In the genomic region with DNA sequence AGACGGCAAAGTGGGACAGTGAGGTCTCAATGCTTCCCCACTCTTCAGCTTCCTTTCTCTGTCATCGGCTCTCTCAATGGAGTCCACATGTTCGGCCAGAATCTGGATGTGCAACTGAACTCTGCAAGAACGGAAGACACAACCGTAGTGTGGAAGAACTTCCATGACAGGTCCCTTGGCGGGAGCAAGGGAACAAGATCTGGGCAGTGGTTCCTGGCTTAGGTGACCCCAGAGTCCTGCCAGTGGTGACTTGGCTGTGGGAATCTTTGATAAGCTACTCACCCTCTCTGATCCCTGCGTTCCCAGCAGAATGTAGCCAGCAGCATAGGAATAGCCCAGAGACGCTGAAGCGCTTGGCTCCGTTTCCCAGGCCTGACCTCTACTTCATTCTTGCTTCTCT, we compare ENCODE assay signal across 8 mouse cellular contexts. TPM values are rescaled to one million over a fixed set of nuclear protein-coding genes. Genes with fewer than 3 reads are reported as not detected.
DNase-seq lines count a peak whose midpoint lies in the region; ATAC-seq and TF ChIP-seq lines count a peak whose summit lies in the region.

No protein-coding gene starts in this region.

- H3K4me1 ChIP-seq in embryonic facial prominence, embryonic 11.5 days (ENCODE audit: control insufficient read depth, insufficient read depth, low read length) = peaks cover 4% of the 10 kb centered on the region; the same call in 1 of the 2 replicates
- peaks cover 44% of the 10 kb centered on the region for H3K4me1 ChIP-seq in hindbrain, embryonic 14.5 days (replicated peaks; ENCODE audit: control insufficient read depth, insufficient read depth, low read length)
- peaks cover 23% of the 10 kb centered on the region for H3K4me1 ChIP-seq in midbrain, postnatal 0 days (ENCODE audit: insufficient read depth, low read length)

- TF ChIP-seq CTCF in midbrain, postnatal 0 days (IDR thresholded peaks at IDR 0.05) = no peak

- H3K4me2 ChIP-seq in embryonic facial prominence, embryonic 11.5 days (ENCODE audit: low read depth, low read length) = peak overlapping the region; percentile 59
- peak overlapping the region; percentile 61 for H3K4me2 ChIP-seq in hindbrain, embryonic 14.5 days (replicated peaks)
- peak overlapping the region; percentile 70 for H3K4me2 ChIP-seq in midbrain, postnatal 0 days (ENCODE audit: low read depth, low read length, poor library complexity, severe bottlenecking)

- H3K9me3 ChIP-seq in embryonic facial prominence, embryonic 11.5 days (replicated peaks; ENCODE audit: control insufficient read depth, low read length) = no peaks in the 10 kb centered on the region
- H3K9me3 ChIP-seq in hindbrain, embryonic 14.5 days (ENCODE audit: control insufficient read depth, low read length) = no peaks in the 10 kb centered on the region
- H3K9me3 ChIP-seq in midbrain, postnatal 0 days (ENCODE audit: low read length) = no peaks in the 10 kb centered on the region

- no peak for ATAC-seq in embryonic facial prominence, embryonic 11.5 days (replicated peaks; ENCODE audit: insufficient number of reproducible peaks, low FRiP score, low TSS enrichment, low read depth)
- no peak for ATAC-seq in hindbrain, embryonic 14.5 days (ENCODE audit: low FRiP score)
- ATAC-seq in midbrain, postnatal 0 days (ENCODE audit: low FRiP score) = no peak

- peak overlapping the region; percentile 72 for H3K9ac ChIP-seq in embryonic facial prominence, embryonic 11.5 days (replicated peaks; ENCODE audit: low read length)
- H3K9ac ChIP-seq in hindbrain, embryonic 14.5 days = peak overlapping the region; percentile 64
- H3K9ac ChIP-seq in midbrain, postnatal 0 days (replicated peaks; ENCODE audit: low read length, poor library complexity, severe bottlenecking) = peak overlapping the region; percentile 81

- DNase-seq in layer of hippocampus, adult 11-12 months (ENCODE audit: low spot score) = peak; percentile 26
- DNase-seq in layer of hippocampus, adult 18-20 months (ENCODE audit: low spot score in 2 of 2) = no peak
- peak; percentile 17 for DNase-seq in embryonic facial prominence, embryonic 11.5 days (ENCODE audit: low spot score)
- DNase-seq in hindbrain, embryonic 14.5 days (ENCODE audit: low spot score) = no peak
- DNase-seq in midbrain, postnatal 0 days (ENCODE audit: low spot score) = no peak
- no peak for DNase-seq in left cerebral cortex, postnatal 14 days (ENCODE audit: low spot score in 2 of 2)
- no peak for DNase-seq in right cerebral cortex, postnatal 36 days (ENCODE audit: low spot score in 2 of 2)
- DNase-seq in kidney, postnatal 14 days = no peak

- intact Hi-C loops in left cerebral cortex, postnatal 14 days (cut with DNase I) = no loop called here

- H3K27me3 ChIP-seq in embryonic facial prominence, embryonic 11.5 days (ENCODE audit: control insufficient read depth, insufficient read depth, low read length) = no peaks in the 10 kb centered on the region
- H3K27me3 ChIP-seq in hindbrain, embryonic 14.5 days (ENCODE audit: control insufficient read depth, insufficient read depth, low read length) = no peaks in the 10 kb centered on the region
- no peaks in the 10 kb centered on the region for H3K27me3 ChIP-seq in midbrain, postnatal 0 days (ENCODE audit: insufficient read depth, low read length)

- WGBS in embryonic facial prominence, embryonic 11.5 days = 37% methylated on average over 10 of the region's 10 CpGs
- 31% methylated on average over 10 of the region's 10 CpGs for WGBS in hindbrain, embryonic 14.5 days
- 18% methylated on average over 10 of the region's 10 CpGs for WGBS in midbrain, postnatal 0 days

- 0 out of 2 replicates have a peak overlapping the region, but pooled peaks have one; percentile 63 for H3K27ac ChIP-seq in embryonic facial prominence, embryonic 11.5 days (replicated peaks; ENCODE audit: low read depth, low read length)
- H3K27ac ChIP-seq in hindbrain, embryonic 14.5 days = peak overlapping the region; percentile 91
- H3K27ac ChIP-seq in midbrain, postnatal 0 days (ENCODE audit: low read depth, low read length) = peak overlapping the region; percentile 91

- no peaks in the 10 kb centered on the region; the same call in 1 of the 2 replicates for H3K36me3 ChIP-seq in embryonic facial prominence, embryonic 11.5 days (replicated peaks; ENCODE audit: control insufficient read depth, insufficient read depth, low read depth, low read length)
- peaks cover 25% of the 10 kb centered on the region for H3K36me3 ChIP-seq in hindbrain, embryonic 14.5 days (replicated peaks; ENCODE audit: control insufficient read depth, insufficient read depth)
- peaks cover 19% of the 10 kb centered on the region for H3K36me3 ChIP-seq in midbrain, postnatal 0 days (ENCODE audit: insufficient read depth, low read length)

- H3K4me3 ChIP-seq in embryonic facial prominence, embryonic 11.5 days (ENCODE audit: low read depth, low read length) = peak overlapping the region; percentile 38
- peak overlapping the region; percentile 51 for H3K4me3 ChIP-seq in hindbrain, embryonic 14.5 days (replicated peaks; ENCODE audit: low read length)
- peak overlapping the region; percentile 57 for H3K4me3 ChIP-seq in midbrain, postnatal 0 days (ENCODE audit: low read depth, low read length)

RNA-seq across cellular contexts. Expression of gene Fuz, which starts 0.6 kb away (rescaled TPM):
- total RNA-seq in layer of hippocampus, adult 18-20 months (2021) = 10 to 100 TPM; 23.4 to 24.5 TPM
- 11.8 and 13.2 TPM in 2 replicates for polyA plus RNA-seq in embryonic facial prominence, embryonic 11.5 days (2014; fragmentation: Nextera tagmentation; extraction: Ambion mirVana)
- 15.9 and 16.0 TPM in 2 replicates for polyA plus RNA-seq in hindbrain, embryonic 14.5 days (2014; fragmentation: Nextera tagmentation; extraction: Ambion mirVana)
- 18.5 and 22.4 TPM in 2 replicates for total RNA-seq in midbrain, postnatal 0 days (2014; rRNA removed)
- polyA plus RNA-seq in midbrain, postnatal 0 days (2015; fragmentation: Nextera tagmentation; extraction: Ambion mirVana) = 14.8 and 15.4 TPM in 2 replicates
- total RNA-seq in left cerebral cortex, postnatal 14 days (2021) = 10 to 100 TPM; 20.4 to 22.9 TPM

RNA-seq across cellular contexts. Expression of gene Med25, which starts 4.0 kb away (rescaled TPM):
- 100 to 1,000 TPM in 1 of 2 experiments, 10 to 100 TPM in 1; 96.8 to 101 TPM for total RNA-seq in layer of hippocampus, adult 18-20 months (2021)
- 44.5 and 50.3 TPM in 2 replicates for polyA plus RNA-seq in embryonic facial prominence, embryonic 11.5 days (2014; fragmentation: Nextera tagmentation; extraction: Ambion mirVana)
- polyA plus RNA-seq in hindbrain, embryonic 14.5 days (2014; fragmentation: Nextera tagmentation; extraction: Ambion mirVana) = 87.5 and 90.6 TPM in 2 replicates
- 153 and 182 TPM in 2 replicates for total RNA-seq in midbrain, postnatal 0 days (2014; rRNA removed)
- polyA plus RNA-seq in midbrain, postnatal 0 days (2015; fragmentation: Nextera tagmentation; extraction: Ambion mirVana) = 150 and 154 TPM in 2 replicates
- total RNA-seq in left cerebral cortex, postnatal 14 days (2021) = 100 to 1,000 TPM in 1 of 2 experiments, 10 to 100 TPM in 1; 92.5 to 103 TPM

RNA-seq across cellular contexts. Expression of gene Ptov1, which starts 26.9 kb away (rescaled TPM):
- 100 to 1,000 TPM; 341 to 350 TPM for total RNA-seq in layer of hippocampus, adult 18-20 months (2021)
- 350 and 370 TPM in 2 replicates for polyA plus RNA-seq in embryonic facial prominence, embryonic 11.5 days (2014; fragmentation: Nextera tagmentation; extraction: Ambion mirVana)
- polyA plus RNA-seq in hindbrain, embryonic 14.5 days (2014; fragmentation: Nextera tagmentation; extraction: Ambion mirVana) = 430 and 454 TPM in 2 replicates
- 484 and 500 TPM in 2 replicates for total RNA-seq in midbrain, postnatal 0 days (2014; rRNA removed)
- 430 and 439 TPM in 2 replicates for polyA plus RNA-seq in midbrain, postnatal 0 days (2015; fragmentation: Nextera tagmentation; extraction: Ambion mirVana)
- 100 to 1,000 TPM; 263 to 271 TPM for total RNA-seq in left cerebral cortex, postnatal 14 days (2021)

RNA-seq across cellular contexts. Expression of gene Ap2a1, which starts 32.8 kb away (rescaled TPM):
- total RNA-seq in layer of hippocampus, adult 18-20 months (2021) = 100 to 1,000 TPM; 288 to 294 TPM
- 70.1 and 70.3 TPM in 2 replicates for polyA plus RNA-seq in embryonic facial prominence, embryonic 11.5 days (2014; fragmentation: Nextera tagmentation; extraction: Ambion mirVana)
- 123 and 135 TPM in 2 replicates for polyA plus RNA-seq in hindbrain, embryonic 14.5 days (2014; fragmentation: Nextera tagmentation; extraction: Ambion mirVana)
- total RNA-seq in midbrain, postnatal 0 days (2014; rRNA removed) = 208 and 238 TPM in 2 replicates
- polyA plus RNA-seq in midbrain, postnatal 0 days (2015; fragmentation: Nextera tagmentation; extraction: Ambion mirVana) = 128 and 129 TPM in 2 replicates
- total RNA-seq in left cerebral cortex, postnatal 14 days (2021) = 100 to 1,000 TPM; 381 to 392 TPM

RNA-seq across cellular contexts. Expression of gene Pnkp, which starts 39.6 kb away (rescaled TPM):
- 10 to 100 TPM; 25.3 to 27.8 TPM for total RNA-seq in layer of hippocampus, adult 18-20 months (2021)
- polyA plus RNA-seq in embryonic facial prominence, embryonic 11.5 days (2014; fragmentation: Nextera tagmentation; extraction: Ambion mirVana) = 21.6 and 25.3 TPM in 2 replicates
- polyA plus RNA-seq in hindbrain, embryonic 14.5 days (2014; fragmentation: Nextera tagmentation; extraction: Ambion mirVana) = 23.4 and 26.5 TPM in 2 replicates
- 29.5 and 32.4 TPM in 2 replicates for total RNA-seq in midbrain, postnatal 0 days (2014; rRNA removed)
- 31.2 and 31.5 TPM in 2 replicates for polyA plus RNA-seq in midbrain, postnatal 0 days (2015; fragmentation: Nextera tagmentation; extraction: Ambion mirVana)
- 10 to 100 TPM; 26.1 to 28.7 TPM for total RNA-seq in left cerebral cortex, postnatal 14 days (2021)

Comparison
In these comparisons a context has a peak if more than half of its experiments do, and no peak if none do; other contexts are left out.
1. DNase-seq: peak in layer of hippocampus, adult 11-12 months (single experiment) and embryonic facial prominence, embryonic 11.5 days (single experiment); none in layer of hippocampus, adult 18-20 months (0 of 2), hindbrain, embryonic 14.5 days (single experiment), midbrain, postnatal 0 days (single experiment), left cerebral cortex, postnatal 14 days (0 of 2), right cerebral cortex, postnatal 36 days (0 of 2) and kidney, postnatal 14 days (single experiment).
2. Peak in every context shown above with its lines, with median percentiles within 50 percentile points of each other: H3K27ac ChIP-seq, H3K4me2 ChIP-seq, H3K4me3 ChIP-seq and H3K9ac ChIP-seq.